Mouse (Mus musculus) intestine, embryonic 16.5 days (tissue): ENCODE data around the gene Ctbp1. TPM values are rescaled to one million over a fixed set of nuclear protein-coding genes. Genes with fewer than 3 reads are reported as not detected.

Source experiments
- ATAC-seq: fragments of 200-750 bp; cut with Nextera tagmentation; 2 replicates; pipeline ENCODE4 v1.8.0; 2017; ENCODE audit warnings: moderate TSS enrichment, moderate library complexity
- H3K27ac ChIP-seq: fragments of 300-500 bp; sonication (generic); 2 replicates; pipeline ENCODE4 v1.5.1; 2014; ENCODE audit warnings: mild to moderate bottlenecking, low read length
- H3K27me3 ChIP-seq: fragments of 300-500 bp; sonication (generic); replicated peaks from 2 replicates; pipeline ENCODE4 v1.6.1; 2014; ENCODE audit warnings: low read length, control low read depth, mixed read lengths; ENCODE audit not compliant: control insufficient read depth, insufficient read depth
- H3K36me3 ChIP-seq: fragments of 300-500 bp; sonication (generic); 2 replicates; pipeline ENCODE4 v1.6.1; 2014; ENCODE audit warnings: low read length, control low read depth; ENCODE audit not compliant: control insufficient read depth, insufficient read depth
- H3K4me1 ChIP-seq: fragments of 300-500 bp; sonication (generic); 2 replicates; pipeline ENCODE4 v1.6.1; 2014; ENCODE audit warnings: low read length, control low read depth, mixed read lengths; ENCODE audit not compliant: control insufficient read depth, insufficient read depth
- H3K4me2 ChIP-seq: fragments of 300-500 bp; sonication (generic); 2 replicates; pipeline ENCODE4 v1.6.1; 2014; ENCODE audit warnings: low read depth, low read length, control low read depth
- H3K4me3 ChIP-seq: fragments of 300-500 bp; sonication (generic); 2 replicates; pipeline ENCODE4 v1.5.1; 2014; ENCODE audit warnings: mild to moderate bottlenecking, low read length
- H3K9ac ChIP-seq: fragments of 300-500 bp; sonication (generic); 2 replicates; pipeline ENCODE4 v1.6.1; 2014; ENCODE audit warnings: low read depth, low read length
- H3K9me3 ChIP-seq: fragments of 300-500 bp; sonication (generic); 2 replicates; pipeline ENCODE4 v1.6.1; 2016; ENCODE audit warnings: low read length, control low read depth; ENCODE audit not compliant: control insufficient read depth
- WGBS: fragments of 180-500 bp; shearing (Covaris S2); extraction: QIAGEN DNeasy Blood & Tissue Kit; methylation state at CpG from one replicate; pipeline ENCODE4 v1.1.7; 2014; 5-methylcytosine and 5-hydroxymethylcytosine counted together
- polyA plus RNA-seq: library from polyadenylated mRNA; unstranded; fragments of >200 nt; fragmentation: Nextera tagmentation; extraction: Ambion mirVana; gene quantifications from 2 replicates; pipeline ENCODE4 v1.2.1, GENCODE M21; 2015

Ctbp1 gene
- polyA plus RNA-seq, 1 experiment from 2014 or later: 181 TPM

GRCm38 (mm10) chr5:33278950-33279349 lies 4.2 kb upstream of the Ctbp1 start:
- no peak overlapping the region for H3K4me2 ChIP-seq

GRCm38 (mm10) chr5:33277286-33277685 lies 2.5 kb upstream of the Ctbp1 start:
- Histone ChIP-seq H3K36me3 (no peaks in the 10 kb centered on the region), H3K9ac (no peak overlapping the region), H3K4me3 (no peak overlapping the region), H3K27me3 (no peaks in the 10 kb centered on the region), H3K9me3 (no peaks in the 10 kb centered on the region), H3K4me2 (no peak overlapping the region), H3K27ac (no peak overlapping the region), H3K4me1 (peaks cover 15% of the 10 kb centered on the region)
- 76% methylated on average over 2 of the region's 2 CpGs for WGBS
- no peak for ATAC-seq

More at GRCm38 (mm10) chr5:33278950-33279349, 4.2 kb upstream of the Ctbp1 start:
- no peak overlapping the region for H3K4me3 ChIP-seq
- H3K9ac ChIP-seq: no peak overlapping the region
- WGBS: 49% methylated on average over 5 of the region's 5 CpGs
- H3K27me3 ChIP-seq: no peaks in the 10 kb centered on the region
- ATAC-seq: no peak
- H3K36me3 ChIP-seq: no peaks in the 10 kb centered on the region
- H3K27ac ChIP-seq: no peak overlapping the region
- no peaks in the 10 kb centered on the region for H3K4me1 ChIP-seq
- H3K9me3 ChIP-seq: no peaks in the 10 kb centered on the region

- Histone ChIP-seq H3K27ac (no peak overlapping the region), H3K4me1 (peaks cover 23% of the 10 kb centered on the region), H3K9me3 (no peaks in the 10 kb centered on the region), H3K4me2 (no peak overlapping the region), H3K27me3 (no peaks in the 10 kb centered on the region), H3K36me3 (no peaks in the 10 kb centered on the region), H3K4me3 (peak overlapping the region; percentile 70; the same call in 1 of the 2 replicates), H3K9ac (no peak overlapping the region)
- 21% methylated on average over 1 of the region's 1 CpGs for WGBS
- ATAC-seq: no peak
Measured at GRCm38 (mm10) chr5:33275754-33276153, 960 bp upstream of the Ctbp1 start.

- peaks cover 23% of the 10 kb centered on the region for H3K4me1 ChIP-seq
- H3K9ac ChIP-seq: peak overlapping the region; percentile 82
- peaks cover under 1% of the 10 kb centered on the region; the same call in 1 of the 2 replicates for H3K36me3 ChIP-seq
- H3K4me2 ChIP-seq: peak overlapping the region; percentile 72
- no peaks in the 10 kb centered on the region for H3K27me3 ChIP-seq
- 0% methylated on average over 76 of the region's 97 CpGs for WGBS
- ATAC-seq: peak; percentile 66
- peak overlapping the region; percentile 93 for H3K27ac ChIP-seq
- H3K4me3 ChIP-seq: peak overlapping the region; percentile 70
- no peaks in the 10 kb centered on the region for H3K9me3 ChIP-seq
Measured at GRCm38 (mm10) chr5:33274085-33274952, 475 bp downstream of the Ctbp1 start.

GRCm38 (mm10) chr5:33273777-33274084 lies 1.1 kb downstream of the Ctbp1 start:
- Histone ChIP-seq H3K4me3 (peak overlapping the region; percentile 70), H3K9ac (peak overlapping the region; percentile 82), H3K4me1 (peaks cover 23% of the 10 kb centered on the region), H3K27ac (peak overlapping the region; percentile 78), H3K9me3 (no peaks in the 10 kb centered on the region), H3K4me2 (peak overlapping the region; percentile 72), H3K27me3 (no peaks in the 10 kb centered on the region), H3K36me3 (peaks cover 5% of the 10 kb centered on the region)
- ATAC-seq: peak; percentile 34
- 9% methylated on average over 6 of the region's 6 CpGs for WGBS

GRCm38 (mm10) chr5:33272845-33273776 lies 1.7 kb downstream of the Ctbp1 start:
- H3K9ac ChIP-seq: peak overlapping the region; percentile 82
- H3K4me3 ChIP-seq: peak overlapping the region; percentile 70
- no peaks in the 10 kb centered on the region for H3K27me3 ChIP-seq
- H3K36me3 ChIP-seq: peaks cover 9% of the 10 kb centered on the region
- H3K4me1 ChIP-seq: peaks cover 23% of the 10 kb centered on the region
- peak overlapping the region; percentile 78 for H3K27ac ChIP-seq
- WGBS: 72% methylated on average over 7 of the region's 7 CpGs
- ATAC-seq: no peak
- no peaks in the 10 kb centered on the region for H3K9me3 ChIP-seq
- H3K4me2 ChIP-seq: peak overlapping the region; percentile 72

GRCm38 (mm10) chr5:33272146-33272545 lies 2.6 kb downstream of the Ctbp1 start:
- WGBS: 86% methylated on average over 7 of the region's 7 CpGs

GRCm38 (mm10) chr5:33270568-33270967 lies 4.2 kb downstream of the Ctbp1 start:
- Histone ChIP-seq H3K36me3 (peaks cover 19% of the 10 kb centered on the region), H3K27ac (no peak overlapping the region), H3K9ac (no peak overlapping the region), H3K4me1 (peaks cover 23% of the 10 kb centered on the region), H3K4me3 (no peak overlapping the region), H3K27me3 (no peaks in the 10 kb centered on the region), H3K9me3 (no peaks in the 10 kb centered on the region), H3K4me2 (no peak overlapping the region)
- no peak for ATAC-seq
- WGBS: 8% methylated on average over 5 of the region's 5 CpGs

More at GRCm38 (mm10) chr5:33272146-33272545, 2.6 kb downstream of the Ctbp1 start:
- Histone ChIP-seq H3K4me2 (no peak overlapping the region), H3K27ac (no peak overlapping the region), H3K4me1 (peaks cover 23% of the 10 kb centered on the region), H3K4me3 (no peak overlapping the region), H3K9me3 (no peaks in the 10 kb centered on the region), H3K36me3 (peaks cover 13% of the 10 kb centered on the region), H3K9ac (0 out of 2 replicates have a peak overlapping the region, but pooled peaks have one; percentile 29), H3K27me3 (no peaks in the 10 kb centered on the region)
- no peak for ATAC-seq

GRCm38 (mm10) chr5:33254416-33254815 lies 20.4 kb downstream of the Ctbp1 start:
- WGBS: 80% methylated on average over 5 of the region's 5 CpGs
- ATAC-seq: no peak
- H3K27ac ChIP-seq: no peak overlapping the region
- H3K27me3 ChIP-seq: no peaks in the 10 kb centered on the region
- no peaks in the 10 kb centered on the region for H3K4me1 ChIP-seq
- no peaks in the 10 kb centered on the region for H3K9me3 ChIP-seq
- H3K36me3 ChIP-seq: peaks cover 64% of the 10 kb centered on the region
- no peak overlapping the region for H3K9ac ChIP-seq
- H3K4me3 ChIP-seq: no peak overlapping the region
- H3K4me2 ChIP-seq: no peak overlapping the region
